Mouse (Mus musculus) cortical plate, adult 2 months (tissue): ENCODE measurements at regions not wholly inside any gene's neighbourhood (a gene's known extent, or its start where the extent isn't known, plus 50 kb on each side); places are given as distances from the start of the nearest gene placed in this dataset.

ENCODE experiments used
- H3K27ac ChIP-seq: fragments of 200-500 bp; 2 replicates; pipeline ENCODE4 v1.5.1; 2012; ENCODE audit warnings: low read length, control low read depth, inconsistent platforms; ENCODE audit not compliant: insufficient read depth
- H3K4me1 ChIP-seq: fragments of 200-500 bp; 2 replicates; pipeline ENCODE4 v1.6.1; 2011; ENCODE audit warnings: low read length; ENCODE audit not compliant: control insufficient read depth, insufficient read depth
- H3K4me3 ChIP-seq: fragments of 200-500 bp; 2 replicates; pipeline ENCODE4 v1.5.1; 2011; ENCODE audit warnings: mild to moderate bottlenecking, low read length, control low read depth; ENCODE audit not compliant: insufficient read depth
- CTCF ChIP-seq: fragments of 200-500 bp; IDR thresholded peaks from 2 replicates; pipeline ENCODE4 v1.5.1; 2011; ENCODE audit warnings: mild to moderate bottlenecking, control low read depth, low read length; ENCODE audit not compliant: insufficient read depth; ENCODE audit errors: extremely low read depth
- POLR2A ChIP-seq: fragments of 200-500 bp; IDR thresholded peaks from 2 replicates; pipeline ENCODE4 v1.6.1; 2011; ENCODE audit warnings: mild to moderate bottlenecking, low read length, control low read depth; ENCODE audit not compliant: insufficient read depth; ENCODE audit errors: extremely low read depth

GRCm38 (mm10) chr13:72803374-72803773, 174.8 kb downstream of the Irx2 start:
- no peak overlapping the region for H3K27ac ChIP-seq
- no peaks in the 10 kb centered on the region for H3K4me1 ChIP-seq
- no peak overlapping the region for H3K4me3 ChIP-seq
- TF ChIP-seq CTCF: no peak
- no peak for TF ChIP-seq POLR2A

- TF ChIP-seq POLR2A (no peak), CTCF (no peak)
- Histone ChIP-seq H3K4me1 (no peaks in the 10 kb centered on the region), H3K27ac (no peak overlapping the region)
Observed at GRCm38 (mm10) chr13:72809226-72809625, 180.6 kb downstream of the Irx2 start.

GRCm38 (mm10) chr13:72810626-72811025, 182.0 kb downstream of the Irx2 start:
- no peak for TF ChIP-seq POLR2A
- TF ChIP-seq CTCF: no peak
- Histone ChIP-seq H3K4me1 (no peaks in the 10 kb centered on the region), H3K27ac (no peak overlapping the region), H3K4me3 (no peak overlapping the region)

More at GRCm38 (mm10) chr13:72809226-72809625, 180.6 kb downstream of the Irx2 start:
- no peak overlapping the region for H3K4me3 ChIP-seq

- no peaks in the 10 kb centered on the region for H3K4me1 ChIP-seq
- no peak overlapping the region for H3K4me3 ChIP-seq
- no peak overlapping the region for H3K27ac ChIP-seq
- no peak for TF ChIP-seq CTCF
- TF ChIP-seq POLR2A: no peak
Observed at GRCm38 (mm10) chr13:72814616-72815015, 186.0 kb downstream of the Irx2 start.

- no peak for TF ChIP-seq CTCF
- TF ChIP-seq POLR2A: no peak
- no peak overlapping the region for H3K27ac ChIP-seq
- H3K4me3 ChIP-seq: no peak overlapping the region
- no peaks in the 10 kb centered on the region for H3K4me1 ChIP-seq
Observed at GRCm38 (mm10) chr13:72815236-72815932, 186.8 kb downstream of the Irx2 start.

- Histone ChIP-seq H3K4me3 (no peak overlapping the region), H3K4me1 (no peaks in the 10 kb centered on the region), H3K27ac (no peak overlapping the region)
- no peak for TF ChIP-seq POLR2A
- no peak for TF ChIP-seq CTCF
Observed at GRCm38 (mm10) chr13:72815933-72816553, 187.4 kb downstream of the Irx2 start.

GRCm38 (mm10) chr13:72816856-72817255, 188.2 kb downstream of the Irx2 start:
- Histone ChIP-seq H3K27ac (no peak overlapping the region), H3K4me1 (no peaks in the 10 kb centered on the region), H3K4me3 (no peak overlapping the region)
- TF ChIP-seq POLR2A (no peak), CTCF (no peak)

GRCm38 (mm10) chr13:72817521-72817920, 188.9 kb downstream of the Irx2 start:
- no peak for TF ChIP-seq POLR2A
- TF ChIP-seq CTCF: no peak
- Histone ChIP-seq H3K27ac (no peak overlapping the region), H3K4me3 (no peak overlapping the region), H3K4me1 (no peaks in the 10 kb centered on the region)

GRCm38 (mm10) chr13:72817930-72818329, 189.3 kb downstream of the Irx2 start:
- H3K4me3 ChIP-seq: no peak overlapping the region
- no peak overlapping the region for H3K27ac ChIP-seq
- no peaks in the 10 kb centered on the region for H3K4me1 ChIP-seq
- TF ChIP-seq POLR2A: no peak
- TF ChIP-seq CTCF: no peak

- Histone ChIP-seq H3K27ac (no peak overlapping the region), H3K4me1 (no peaks in the 10 kb centered on the region), H3K4me3 (no peak overlapping the region)
- no peak for TF ChIP-seq CTCF
- no peak for TF ChIP-seq POLR2A
Observed at GRCm38 (mm10) chr13:72826613-72827012, 198.0 kb downstream of the Irx2 start.

- no peaks in the 10 kb centered on the region for H3K4me1 ChIP-seq
- no peak overlapping the region for H3K27ac ChIP-seq
- TF ChIP-seq CTCF: no peak
- no peak for TF ChIP-seq POLR2A
- no peak overlapping the region for H3K4me3 ChIP-seq
Observed at GRCm38 (mm10) chr13:72829331-72829730, 200.7 kb downstream of the Irx2 start.
